Mouse (Mus musculus) retina, embryonic 14.5 days (tissue): ENCODE data around the gene Popdc2.
"Not testable (repeated sequence)": the region's sequence is repeated elsewhere in the genome, so short reads cannot be mapped to it uniquely, and the experiment has no call there.

ENCODE experiments used
- DNase-seq: peaks from one replicate; pipeline ENCODE4 v3.0.0-alpha.2; 2015; ENCODE audit warnings: low spot score

Gene Popdc2

DNA sequence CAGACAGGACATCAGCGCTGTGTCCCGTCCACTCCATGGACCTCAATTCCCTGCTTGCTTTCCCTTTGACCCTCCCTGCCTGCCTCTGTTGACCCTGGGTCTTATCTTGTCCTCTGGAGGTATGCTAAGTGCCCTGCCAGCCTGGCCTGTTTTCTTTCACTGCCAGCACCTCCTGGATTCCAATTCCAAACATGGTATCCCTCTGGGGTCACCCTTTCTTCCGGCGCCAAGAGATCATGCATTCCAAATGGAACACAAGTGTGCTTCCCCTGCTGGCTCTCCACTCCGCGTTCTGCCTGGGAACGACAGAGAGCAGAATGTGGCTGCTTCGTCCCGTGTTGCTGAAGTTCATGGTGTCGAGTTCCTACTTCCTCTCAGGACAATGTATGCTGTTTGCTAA is at the start of gene Popdc2:
Gene Popdc2, plus strand, starts transcription at position 277 of the 400 bp plus-strand sequence.
- DNase-seq, result no peak

DNA sequence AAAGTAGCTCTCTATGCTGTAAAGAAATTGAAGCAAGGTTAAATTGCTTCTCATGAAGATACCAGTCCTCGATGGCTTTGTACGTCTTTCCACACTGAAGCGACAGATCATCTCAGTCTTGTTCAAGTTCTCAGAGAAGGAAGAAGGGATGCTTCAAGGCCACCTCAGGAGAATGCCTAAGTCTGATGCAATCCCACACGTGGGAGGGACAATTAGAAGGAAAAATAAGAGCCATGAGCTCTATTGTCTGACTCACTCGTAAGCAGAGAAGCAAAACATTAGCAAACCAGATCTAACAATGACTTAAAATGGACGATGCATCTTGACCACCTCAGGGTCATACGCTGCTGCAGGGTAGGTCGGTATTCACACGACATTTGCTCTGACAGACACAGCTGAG is 43.5 kb upstream of the Popdc2 start:
- DNase-seq, result no peak

DNA sequence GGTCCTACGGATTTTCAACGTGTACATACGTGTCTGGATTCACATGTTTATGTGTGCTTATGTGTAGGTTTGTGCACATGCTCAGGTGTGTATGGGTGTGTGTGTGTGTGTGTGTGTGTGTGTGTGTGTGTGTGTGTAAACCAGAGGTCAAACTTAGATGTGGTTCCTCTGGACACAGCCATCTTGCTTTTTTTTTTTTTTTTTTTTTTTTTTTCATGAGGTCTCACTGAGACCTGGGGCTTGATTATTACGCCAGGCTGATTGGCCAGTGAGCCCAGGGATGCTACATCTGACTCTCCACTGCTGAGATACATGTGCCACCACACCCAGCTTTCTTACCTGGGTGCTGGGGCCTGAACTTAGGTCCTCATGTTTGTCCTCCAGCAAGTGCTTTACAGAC is 42.9 kb upstream of the Popdc2 start:
- DNase-seq, result no peak

DNA sequence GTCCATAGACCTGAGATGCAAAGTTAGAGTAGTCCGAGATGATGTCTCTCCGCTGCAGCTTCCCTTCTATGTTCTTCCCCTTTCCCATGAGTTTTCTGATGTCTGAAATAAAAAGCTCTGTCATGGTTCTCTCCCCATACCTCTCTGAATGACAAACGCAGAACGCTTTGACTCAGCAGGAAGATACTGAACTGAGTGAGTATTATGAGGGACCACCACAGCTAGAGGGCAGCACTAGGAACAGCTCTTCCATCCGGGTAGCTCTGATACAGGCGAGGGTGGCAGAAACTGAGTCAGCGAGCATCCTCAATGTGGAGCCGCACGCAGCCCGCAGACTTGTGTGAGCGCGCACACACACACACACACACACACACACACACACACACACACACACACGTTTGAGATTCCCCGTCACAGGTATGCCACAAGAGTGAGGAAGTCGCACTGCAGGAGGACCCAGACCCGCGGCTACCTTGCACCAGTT is 40.5 kb upstream of the Popdc2 start:
- DNase-seq, result peak; percentile 80

DNA sequence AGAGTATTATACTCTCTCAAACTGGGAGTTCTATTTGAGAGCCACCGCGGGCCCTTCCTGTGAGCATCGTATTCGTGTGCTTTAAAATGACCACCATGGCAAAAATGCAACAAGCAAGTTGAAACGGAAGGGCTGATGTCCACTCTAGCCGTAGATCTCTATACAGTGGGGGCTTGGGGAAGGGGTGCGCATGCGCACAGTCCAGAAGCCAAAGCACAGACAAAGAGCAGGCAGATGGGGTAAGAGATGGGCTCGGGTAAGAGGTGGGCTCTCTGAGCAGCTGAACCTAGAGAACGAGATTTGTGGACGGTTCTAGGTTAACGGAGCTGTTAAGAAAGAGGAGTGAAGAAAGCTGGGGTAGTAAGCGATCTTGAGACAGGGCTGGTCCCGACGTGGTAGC is 37.7 kb upstream of the Popdc2 start:
- DNase-seq, result no peak

DNA sequence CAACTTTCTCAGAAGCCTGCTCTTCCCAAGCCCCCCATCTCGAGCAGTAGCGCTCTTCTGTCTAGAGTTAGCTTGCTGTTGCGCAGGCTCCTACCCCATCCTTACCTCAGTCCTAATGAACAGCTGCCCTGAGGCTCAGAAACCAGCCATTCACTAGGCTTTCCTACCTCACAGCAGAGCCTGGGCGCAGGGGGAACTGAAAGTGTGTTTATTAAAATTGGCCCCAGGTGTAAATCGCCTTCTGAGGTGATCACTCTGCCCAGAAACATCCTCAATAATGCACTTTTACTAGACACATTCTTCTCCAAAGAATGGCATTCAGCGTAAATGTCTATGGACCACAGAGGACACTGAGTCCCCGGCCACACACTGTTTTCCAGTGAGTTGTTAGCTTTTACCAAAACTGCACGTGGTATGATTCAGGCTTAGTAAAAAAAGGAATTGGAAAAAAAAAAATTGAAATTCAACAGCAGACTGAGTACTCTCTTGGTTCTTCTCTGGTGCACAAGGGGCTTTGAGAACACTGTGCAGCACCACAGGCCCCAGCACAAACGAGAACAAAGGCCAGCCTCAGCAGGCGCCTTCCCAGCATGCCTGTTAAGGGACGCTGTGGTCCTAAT is 35.1 kb upstream of the Popdc2 start:
- DNase-seq, result no peak

DNA sequence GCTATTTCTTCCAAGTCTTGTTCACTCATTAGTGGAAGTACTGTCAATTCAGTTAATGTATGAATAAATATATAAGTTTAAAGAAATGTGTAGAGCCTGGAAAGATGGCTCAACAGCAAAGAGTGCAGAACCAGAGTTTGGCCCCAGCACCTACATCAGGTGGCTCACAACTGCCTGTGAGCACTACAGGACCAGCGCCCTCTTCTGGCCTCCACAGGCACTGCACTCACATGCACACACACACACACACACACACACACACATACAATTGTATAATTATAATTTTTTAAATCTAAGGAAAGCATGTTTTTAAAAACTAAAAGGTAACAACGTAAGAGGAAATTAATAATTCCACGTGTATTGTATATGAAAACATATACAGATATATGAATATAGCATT is 32.7 kb upstream of the Popdc2 start:
- DNase-seq, result no peak

DNA sequence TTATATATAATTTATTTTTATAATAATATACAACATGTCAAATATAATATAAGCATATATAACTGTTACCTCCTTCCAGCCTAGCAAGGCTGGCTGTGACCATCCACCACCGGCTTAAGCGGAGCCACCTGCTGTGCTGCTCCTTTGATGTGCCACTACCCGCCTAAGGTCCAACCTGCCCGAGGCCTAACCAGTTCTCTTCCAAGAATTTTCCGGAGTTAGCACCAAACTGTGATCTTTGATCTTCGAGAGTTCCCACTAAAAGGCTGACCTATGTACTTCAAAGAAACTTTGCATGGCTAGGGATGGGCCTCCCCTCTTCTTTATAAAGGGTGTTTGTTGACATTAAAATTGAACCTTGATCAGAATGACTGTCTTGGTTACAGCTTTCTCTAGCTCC is 27.6 kb upstream of the Popdc2 start:
- DNase-seq, result no peak

DNA sequence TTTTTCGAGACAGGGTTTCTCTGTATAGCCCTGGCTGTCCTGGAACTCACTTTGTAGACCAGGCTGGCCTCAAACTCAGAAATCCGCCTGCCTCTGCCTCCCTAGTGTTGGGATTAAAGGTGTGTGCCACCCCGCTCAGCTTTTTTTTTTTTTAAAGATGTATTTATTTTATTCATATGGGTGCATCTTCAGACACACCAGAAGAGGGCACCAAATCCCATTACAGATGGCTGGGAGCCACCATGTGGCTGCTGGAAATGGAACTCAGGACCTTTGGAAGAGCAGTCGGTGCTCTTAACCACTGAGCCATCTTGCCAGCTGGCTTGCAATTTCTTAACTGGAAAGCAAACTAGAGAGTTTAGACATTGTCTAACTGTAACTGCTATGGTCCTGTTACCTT is 23.9 kb upstream of the Popdc2 start:
- DNase-seq, result not testable (repeated sequence)

DNA sequence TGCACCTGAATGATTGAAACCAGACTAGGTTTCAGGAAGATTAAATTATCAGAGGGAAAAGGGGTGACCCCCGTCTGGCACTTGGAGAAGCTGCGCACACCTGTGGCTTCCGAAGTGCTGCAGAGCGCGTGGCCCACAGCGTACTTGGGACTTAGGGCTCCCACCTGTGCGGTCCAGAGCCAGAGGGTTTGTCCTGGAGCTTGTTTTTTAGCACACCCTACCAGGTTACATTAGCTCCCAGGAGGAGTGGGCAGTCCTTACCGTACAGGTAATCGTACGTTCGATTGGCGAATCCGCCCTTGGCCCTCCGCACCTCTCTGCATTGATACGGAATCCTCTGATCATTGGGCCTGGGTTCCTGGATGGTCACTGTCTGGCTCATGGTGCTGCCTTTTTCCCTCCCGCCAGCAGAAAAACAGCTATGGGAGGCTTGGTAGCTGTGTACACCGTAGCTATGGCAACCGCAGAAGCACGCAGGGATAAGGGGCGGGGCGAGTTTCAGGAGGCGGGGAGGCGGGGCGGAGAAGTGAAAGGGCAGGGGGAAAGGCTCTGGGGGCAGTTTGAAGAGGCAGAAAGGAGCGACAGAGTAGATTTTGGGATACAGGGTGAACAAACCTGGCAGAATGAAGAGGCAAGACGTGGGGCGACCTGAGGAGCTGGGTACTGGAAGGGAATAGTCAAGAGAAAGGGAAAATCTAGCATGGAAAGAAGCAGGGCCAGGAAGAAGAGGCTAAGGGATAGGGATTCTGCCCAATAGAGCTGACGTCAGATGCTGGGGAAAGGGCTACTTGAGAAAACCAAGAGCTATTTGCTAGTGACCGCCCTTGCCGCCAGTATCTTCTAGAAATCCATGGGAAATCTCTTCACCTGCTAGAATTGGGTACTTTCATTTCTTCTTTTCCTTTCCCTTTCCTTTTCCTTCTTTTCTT is 20.3 kb upstream of the Popdc2 start, which contains the start of gene Maats1:
Gene Maats1, minus strand, starts transcription at position 748 of the 929 bp plus-strand sequence.
- peak; percentile 83 for DNase-seq

DNA sequence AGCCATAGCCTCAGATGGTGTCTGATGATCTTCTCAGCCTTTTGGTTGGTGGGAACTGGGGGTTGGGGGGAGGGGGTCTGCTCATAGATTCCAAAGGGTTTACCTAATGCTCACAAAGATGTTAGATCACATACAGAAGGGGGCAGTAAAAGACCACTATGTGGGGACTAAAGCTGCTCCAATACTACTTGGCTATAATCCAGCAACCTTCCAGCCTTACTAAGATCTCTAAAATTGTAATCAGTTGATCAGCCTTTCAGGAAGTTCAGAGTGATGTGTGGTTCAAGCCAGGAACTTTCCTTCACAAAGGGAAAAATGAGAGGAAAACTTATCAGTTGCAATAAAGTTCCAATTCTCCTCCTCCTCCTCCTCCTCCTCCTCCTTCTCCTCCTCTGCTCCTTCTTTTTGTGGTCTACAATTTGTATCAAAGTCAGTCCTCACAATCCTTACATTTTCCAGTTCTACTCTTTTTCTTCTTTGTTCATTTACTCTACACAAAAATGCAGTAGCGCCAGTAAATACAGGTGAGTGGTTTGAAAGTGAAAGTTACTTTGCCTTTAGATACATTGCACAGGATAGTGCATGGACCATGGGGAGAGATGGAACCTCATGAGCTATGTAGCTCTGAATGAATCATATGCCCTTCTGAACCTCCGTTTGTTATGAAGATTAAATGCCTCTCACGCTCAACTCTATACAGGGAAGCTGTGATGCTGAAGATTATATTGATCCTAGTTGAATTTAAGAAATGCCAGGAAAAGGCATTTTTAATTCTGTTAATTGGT is 16.9 kb upstream of the Popdc2 start:
- DNase-seq, result peak; percentile 75

DNA sequence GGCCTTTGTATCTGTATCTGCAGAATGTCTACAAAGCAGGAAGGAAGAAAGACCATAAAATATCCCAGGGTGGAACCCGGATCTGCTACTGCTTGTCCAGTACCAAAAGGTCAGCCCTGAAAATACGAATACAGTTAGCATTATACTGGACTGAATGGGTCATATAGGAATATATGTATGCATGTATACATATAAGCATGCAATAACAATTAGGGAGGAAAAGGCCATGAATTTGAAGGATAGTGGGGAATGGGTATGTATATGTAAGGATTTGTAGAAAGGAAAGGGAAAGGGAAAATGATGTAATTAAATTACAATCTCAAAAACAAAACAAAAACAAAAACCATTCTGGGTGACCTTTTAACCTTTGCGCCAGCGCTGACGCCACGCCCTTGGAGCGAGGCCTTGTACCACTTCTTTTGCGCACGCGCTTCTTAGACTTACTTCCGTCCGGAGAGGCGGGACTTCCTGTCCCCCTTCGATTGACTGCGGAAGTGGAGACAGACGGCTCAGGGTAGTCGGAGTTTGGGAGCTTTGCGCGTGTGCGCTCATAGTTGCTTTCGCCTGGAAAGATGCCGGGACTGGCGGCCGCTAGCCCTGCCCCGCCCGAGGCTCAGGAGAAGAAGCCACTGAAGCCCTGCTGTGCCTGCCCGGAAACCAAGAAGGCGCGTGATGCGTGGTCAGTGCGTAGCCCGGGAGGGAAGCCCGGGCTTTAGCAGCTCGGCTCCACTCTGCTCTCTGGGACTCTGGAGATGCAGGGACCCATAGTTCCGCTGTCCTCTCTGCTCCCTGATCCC is 15.3 kb upstream of the Popdc2 start, which contains the start of the genes Cox17 and Gm21987:
Gene Cox17, plus strand, starts transcription at position 463 of the 797 bp plus-strand sequence.
Gene Gm21987, plus strand, starts transcription at position 512 of the 797 bp plus-strand sequence.
- DNase-seq, result peak; percentile 95

DNA sequence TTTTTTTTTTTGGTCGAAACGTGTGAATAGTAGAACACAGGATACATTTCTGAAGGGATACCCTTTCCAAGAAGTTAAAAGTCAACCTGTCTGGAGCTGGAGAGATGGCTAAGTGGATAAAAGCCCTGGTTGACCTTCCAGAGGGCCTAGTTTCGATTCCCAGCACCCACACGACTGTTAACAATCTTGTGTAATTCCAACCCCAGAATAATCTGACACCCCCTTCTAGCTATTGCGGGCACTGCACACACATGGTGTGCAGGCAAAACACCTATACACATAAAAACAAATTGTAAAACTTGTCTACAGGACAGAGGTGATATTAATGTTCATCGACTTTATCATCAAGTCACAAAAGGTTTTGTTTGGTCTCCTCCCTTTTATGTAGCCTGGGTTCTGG is 14.4 kb upstream of the Popdc2 start:
- no peak for DNase-seq

DNA sequence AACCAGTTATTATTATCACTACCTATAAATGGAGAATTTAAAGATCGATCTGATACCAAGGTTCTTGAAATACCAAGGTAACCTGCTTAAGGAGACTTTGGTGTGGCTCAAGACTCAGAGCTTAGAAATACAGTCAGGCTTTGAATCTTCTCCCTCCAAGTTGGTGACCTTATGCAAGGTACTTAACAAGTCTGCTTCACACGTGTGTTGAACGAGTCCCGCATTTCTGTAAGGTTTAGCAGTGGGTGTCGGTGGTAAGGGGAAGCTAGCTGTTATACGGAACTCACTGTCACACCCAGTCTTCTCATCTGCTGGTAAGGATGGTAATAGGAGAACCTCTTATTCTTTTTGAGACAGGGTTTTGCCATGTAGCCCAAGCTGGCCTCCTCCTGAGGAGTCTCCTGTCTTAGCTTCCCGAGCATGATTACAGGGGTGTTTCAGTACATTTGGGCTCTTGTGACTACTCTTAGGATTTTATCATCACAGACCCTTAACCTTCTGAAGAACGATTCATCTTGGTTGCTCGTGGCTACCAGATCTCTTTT is 13.7 kb upstream of the Popdc2 start:
- DNase-seq, result no peak

DNA sequence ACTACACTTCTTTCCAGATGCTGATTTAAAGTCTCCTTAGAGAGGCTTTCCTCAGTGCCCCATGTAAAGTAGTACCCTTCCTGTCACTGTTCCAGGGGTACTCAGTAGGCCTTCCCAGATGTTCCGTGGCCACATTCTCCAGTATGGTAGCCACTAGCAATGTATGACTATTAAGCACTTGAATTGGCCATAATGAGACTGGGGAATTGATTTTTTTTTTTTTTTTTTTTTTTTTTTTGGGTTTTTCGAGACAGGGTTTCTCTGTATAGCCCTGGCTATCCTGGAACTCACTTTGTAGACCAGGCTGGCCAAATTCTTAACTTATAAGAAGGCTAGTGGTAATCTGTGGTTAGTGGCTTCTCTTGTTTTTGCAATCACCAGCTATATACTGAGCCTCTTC is 12.1 kb upstream of the Popdc2 start:
- no peak for DNase-seq

DNA sequence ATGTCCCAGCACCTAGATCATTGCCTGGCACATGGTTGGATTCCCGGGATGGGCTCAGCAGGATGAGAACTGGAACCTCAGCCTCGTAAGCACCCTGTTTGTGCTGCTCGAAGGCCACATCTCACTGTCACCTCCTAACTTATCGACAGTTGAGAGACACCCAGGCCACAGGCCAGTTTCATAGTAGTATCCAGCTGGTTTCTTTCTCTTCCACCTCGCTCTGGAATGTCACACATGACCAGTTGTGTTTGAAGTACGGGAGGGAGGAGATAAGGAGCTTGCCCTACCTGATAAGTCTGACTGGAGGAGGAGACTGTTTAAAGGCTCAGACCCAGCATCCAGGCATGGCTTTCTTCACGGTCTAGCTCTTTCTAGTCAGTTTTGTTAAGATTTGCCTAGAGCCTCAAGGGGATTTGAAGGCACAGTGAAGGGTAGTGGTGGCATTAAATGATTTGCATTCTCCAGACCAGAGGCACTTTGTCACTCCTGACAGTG is 11.6 kb upstream of the Popdc2 start:
- DNase-seq, result no peak

DNA sequence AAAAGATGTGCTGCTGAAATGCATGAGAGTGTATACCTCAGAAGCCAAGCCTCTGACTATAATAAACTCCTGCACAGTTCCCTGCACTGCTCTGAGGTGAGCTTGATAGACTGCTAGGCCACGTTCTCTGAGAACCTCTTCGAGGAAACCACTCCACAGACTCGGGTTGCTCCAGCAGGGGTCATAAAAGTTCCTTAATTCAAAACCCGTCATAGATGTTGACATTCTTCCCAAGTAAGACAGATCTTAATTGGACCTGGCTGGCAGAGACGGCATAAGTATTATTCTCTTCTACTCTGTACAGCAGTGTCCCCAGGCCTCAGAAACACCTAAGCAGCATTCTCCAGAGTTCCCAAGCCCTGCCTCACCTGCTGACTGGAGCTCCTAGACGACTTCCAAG is 11.1 kb upstream of the Popdc2 start:
- no peak for DNase-seq

DNA sequence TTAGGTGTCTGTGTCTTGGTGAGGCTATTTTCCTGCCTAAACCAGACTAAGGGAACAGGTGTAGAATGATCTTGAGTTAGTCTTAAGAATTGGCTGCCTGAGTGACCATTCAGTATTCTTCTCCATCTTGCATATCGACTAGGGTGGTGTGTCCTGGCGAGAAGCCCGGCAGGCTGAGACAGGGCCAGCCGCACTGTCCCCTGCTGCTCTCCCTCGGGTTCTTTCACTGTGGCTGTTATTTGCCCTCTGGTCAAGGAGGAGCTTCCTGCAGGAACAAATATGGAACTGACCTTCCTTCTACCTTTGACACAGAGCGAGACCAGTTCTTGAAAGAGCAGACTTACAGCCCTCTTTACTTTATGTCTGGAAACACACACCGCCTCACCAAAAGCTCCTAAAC is 10.0 kb upstream of the Popdc2 start:
- no peak for DNase-seq

DNA sequence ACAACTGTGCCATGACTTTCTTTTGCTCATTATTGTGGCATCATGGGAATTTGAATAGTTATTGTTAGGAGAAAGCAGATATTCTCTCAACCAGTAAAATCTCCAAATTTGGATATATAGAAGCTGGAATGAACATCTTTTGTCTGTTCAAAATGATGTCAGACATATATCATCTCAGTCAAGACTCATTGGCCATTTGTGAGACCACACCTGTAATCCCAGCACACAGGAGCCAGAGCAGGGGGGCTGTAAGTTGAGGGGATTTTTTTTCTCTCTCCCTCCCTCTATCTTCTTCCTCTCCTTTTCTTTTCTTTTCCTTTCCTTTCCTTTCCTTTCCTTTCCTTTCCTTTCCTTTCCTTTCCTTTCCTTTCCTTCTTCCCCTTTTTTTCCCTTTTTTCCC is 9.2 kb upstream of the Popdc2 start:
- DNase-seq, result no peak

DNA sequence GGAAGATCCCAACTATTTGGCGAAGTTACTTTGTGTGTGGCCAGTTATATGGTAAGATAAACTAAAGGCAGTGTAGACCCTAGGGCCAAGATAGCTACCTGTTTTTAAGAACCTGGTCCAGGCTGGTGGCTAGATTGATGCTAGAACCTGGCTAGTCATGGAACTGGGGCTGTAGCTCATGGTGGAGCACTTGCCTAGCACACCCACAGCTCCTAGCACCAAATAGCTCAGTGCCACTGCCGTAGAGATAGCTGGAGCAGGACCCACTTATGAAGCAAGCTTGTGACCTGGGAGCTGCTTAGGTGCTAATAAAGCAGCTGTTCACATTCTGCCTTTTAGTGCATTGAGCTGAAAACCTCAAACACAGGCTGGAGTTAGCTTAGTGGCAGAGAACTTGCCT is 8.4 kb upstream of the Popdc2 start:
- DNase-seq, result no peak
